8 mouse cellular contexts compared by ENCODE assay signal in genomic region chr2:27969158-27969557, GRCm38 (mm10).
DNase-seq lines count a peak whose midpoint lies in the region; ATAC-seq and TF ChIP-seq lines count a peak whose summit lies in the region.

No protein-coding gene starts in this region.

- no peak overlapping the region for H3K4me2 ChIP-seq in kidney, embryonic 14.5 days (replicated peaks; ENCODE audit: low read depth, low read length)
- no peak overlapping the region for H3K4me2 ChIP-seq in kidney, embryonic 15.5 days
- no peak overlapping the region for H3K4me2 ChIP-seq in midbrain, embryonic 11.5 days

- no peaks in the 10 kb centered on the region for H3K27me3 ChIP-seq in kidney, adult 2 months (replicated peaks; ENCODE audit: control insufficient read depth, insufficient read depth, low read length)
- no peaks in the 10 kb centered on the region for H3K27me3 ChIP-seq in kidney, embryonic 14.5 days (ENCODE audit: control insufficient read depth, insufficient read depth, low read length)
- no peaks in the 10 kb centered on the region for H3K27me3 ChIP-seq in C2C12 (ENCODE audit: control insufficient read depth, insufficient read depth, insufficient read length)
- no peaks in the 10 kb centered on the region for H3K27me3 ChIP-seq in kidney, embryonic 15.5 days
- no peaks in the 10 kb centered on the region for H3K27me3 ChIP-seq in midbrain, embryonic 11.5 days (ENCODE audit: control insufficient read depth, insufficient read depth, low read length)

- ATAC-seq in kidney, embryonic 14.5 days (ENCODE audit: low FRiP score, low TSS enrichment) = no peak
- ATAC-seq in kidney, embryonic 15.5 days (replicated peaks; ENCODE audit: low FRiP score) = 0 out of 2 replicates have a peak, but pooled peaks have one; percentile 28
- no peak for ATAC-seq in midbrain, embryonic 11.5 days (ENCODE audit: low FRiP score)

- no peaks in the 10 kb centered on the region for H3K79me2 ChIP-seq in C2C12 (ENCODE audit: control insufficient read depth, insufficient read depth)

- H3K9me3 ChIP-seq in kidney, embryonic 14.5 days (ENCODE audit: control insufficient read depth, low read length) = no peaks in the 10 kb centered on the region
- no peaks in the 10 kb centered on the region for H3K9me3 ChIP-seq in kidney, embryonic 15.5 days (replicated peaks)
- no peaks in the 10 kb centered on the region for H3K9me3 ChIP-seq in midbrain, embryonic 11.5 days (ENCODE audit: control insufficient read depth, low read length)

- DNase-seq in kidney, adult 2 months = peak; percentile 32
- peak; percentile 8 for DNase-seq in R1 (ENCODE audit: low read depth, low spot score)
- DNase-seq in embryo, embryonic 9.5 days (ENCODE audit: extremely low spot score) = peak; percentile 48
- peak; percentile 90 for DNase-seq in midbrain, embryonic 11.5 days (ENCODE audit: low spot score, missing footprints)
- no peak for DNase-seq in spleen, postnatal 4 days (ENCODE audit: low spot score in 2 of 2)

- H3K36me3 ChIP-seq in kidney, adult 2 months (ENCODE audit: control insufficient read depth, insufficient read depth, low read length) = no peaks in the 10 kb centered on the region
- peaks cover 24% of the 10 kb centered on the region; the same call in 1 of the 2 replicates for H3K36me3 ChIP-seq in kidney, embryonic 14.5 days (ENCODE audit: control insufficient read depth, insufficient read depth, low read length)
- peaks cover 100% of the 10 kb centered on the region for H3K36me3 ChIP-seq in C2C12 (ENCODE audit: control insufficient read depth, insufficient read depth)
- peaks cover 57% of the 10 kb centered on the region for H3K36me3 ChIP-seq in kidney, embryonic 15.5 days
- H3K36me3 ChIP-seq in midbrain, embryonic 11.5 days (ENCODE audit: control insufficient read depth, insufficient read depth, low read length) = no peaks in the 10 kb centered on the region

- 20% methylated on average over 6 of the region's 6 CpGs for WGBS in kidney, adult 2 months
- WGBS in kidney, embryonic 14.5 days = 21% methylated on average over 6 of the region's 6 CpGs
- WGBS in kidney, embryonic 15.5 days = 19% methylated on average over 6 of the region's 6 CpGs
- WGBS in midbrain, embryonic 11.5 days = 20% methylated on average over 6 of the region's 6 CpGs

- no peak overlapping the region for H3ac ChIP-seq in C2C12 (ENCODE audit: control insufficient read depth, insufficient read length, low read depth)

- H3K79me3 ChIP-seq in C2C12 (ENCODE audit: low read depth) = no peaks in the 10 kb centered on the region

- H3K9ac ChIP-seq in kidney, embryonic 14.5 days (ENCODE audit: low read depth, low read length) = no peak overlapping the region
- H3K9ac ChIP-seq in kidney, embryonic 15.5 days = no peak overlapping the region
- H3K9ac ChIP-seq in midbrain, embryonic 11.5 days (ENCODE audit: low read length) = no peak overlapping the region

- H3K4me3 ChIP-seq in kidney, adult 2 months (ENCODE audit: insufficient read depth, low read depth, low read length) = no peak overlapping the region
- H3K4me3 ChIP-seq in kidney, embryonic 14.5 days (ENCODE audit: low read length) = no peak overlapping the region
- H3K4me3 ChIP-seq in C2C12 (ENCODE audit: insufficient read depth, poor library complexity, severe bottlenecking) = no peak overlapping the region
- no peak overlapping the region for H3K4me3 ChIP-seq in kidney, embryonic 15.5 days (replicated peaks)
- no peak overlapping the region for H3K4me3 ChIP-seq in midbrain, embryonic 11.5 days (ENCODE audit: low read depth, low read length)

- TF ChIP-seq POLR2A in kidney, adult 2 months (IDR thresholded peaks at IDR 0.05; ENCODE audit: low read depth, low read length) = no peak

- no peak overlapping the region for H3K27ac ChIP-seq in kidney, adult 2 months (ENCODE audit: insufficient read depth, low read depth, low read length)
- H3K27ac ChIP-seq in kidney, embryonic 14.5 days (ENCODE audit: low read depth, low read length) = no peak overlapping the region
- no peak overlapping the region for H3K27ac ChIP-seq in kidney, embryonic 15.5 days
- no peak overlapping the region for H3K27ac ChIP-seq in midbrain, embryonic 11.5 days (ENCODE audit: low read depth, low read length)

- no peaks in the 10 kb centered on the region for H3K4me1 ChIP-seq in kidney, adult 2 months (ENCODE audit: control insufficient read depth, insufficient read depth, low read length)
- H3K4me1 ChIP-seq in kidney, embryonic 14.5 days (ENCODE audit: control insufficient read depth, insufficient read depth, low read length) = no peaks in the 10 kb centered on the region
- H3K4me1 ChIP-seq in kidney, embryonic 15.5 days = peaks cover 6% of the 10 kb centered on the region; the same call in 1 of the 2 replicates
- no peaks in the 10 kb centered on the region for H3K4me1 ChIP-seq in midbrain, embryonic 11.5 days (ENCODE audit: control insufficient read depth, insufficient read depth, low read length)

- peak; percentile 63 for TF ChIP-seq CTCF in kidney, adult 2 months (conservative IDR thresholded peaks at IDR 0.05; ENCODE audit: insufficient read depth, insufficient read length, low read depth, low read length)
- peak; percentile 10 for TF ChIP-seq CTCF in C2C12 (IDR thresholded peaks at IDR 0.05; ENCODE audit: control insufficient read depth, insufficient read depth, insufficient read length)

TF ChIP-seq in C2C12, 6 proteins besides CTCF, POLR2A, EP300 and RAD21:
- TF ChIP-seq FOSL1 (IDR thresholded peaks at IDR 0.05; ENCODE audit: insufficient read depth, low read length, poor library complexity, severe bottlenecking) (no peak), CEBPB (IDR thresholded peaks at IDR 0.05; ENCODE audit: low read depth) (no peak), MYOG (IDR thresholded peaks at IDR 0.05; ENCODE audit: control insufficient read depth, extremely low read depth, insufficient read length) (no peak), MAX (IDR thresholded peaks at IDR 0.05) (no peak), USF1 (IDR thresholded peaks at IDR 0.05; ENCODE audit: low read depth) (no peak), MYOD1 (IDR thresholded peaks at IDR 0.05; ENCODE audit: control insufficient read depth, insufficient read length, low read depth) (no peak)

Comparison
In these comparisons a context has a peak if more than half of its experiments do, and no peak if none do; other contexts are left out.
1. DNase-seq: peak in kidney, adult 2 months (single experiment), R1 (single experiment), embryo, embryonic 9.5 days (single experiment) and midbrain, embryonic 11.5 days (single experiment); none in spleen, postnatal 4 days (0 of 2).